ENCODE assay signal across 9 mouse cellular contexts in the genomic region with DNA sequence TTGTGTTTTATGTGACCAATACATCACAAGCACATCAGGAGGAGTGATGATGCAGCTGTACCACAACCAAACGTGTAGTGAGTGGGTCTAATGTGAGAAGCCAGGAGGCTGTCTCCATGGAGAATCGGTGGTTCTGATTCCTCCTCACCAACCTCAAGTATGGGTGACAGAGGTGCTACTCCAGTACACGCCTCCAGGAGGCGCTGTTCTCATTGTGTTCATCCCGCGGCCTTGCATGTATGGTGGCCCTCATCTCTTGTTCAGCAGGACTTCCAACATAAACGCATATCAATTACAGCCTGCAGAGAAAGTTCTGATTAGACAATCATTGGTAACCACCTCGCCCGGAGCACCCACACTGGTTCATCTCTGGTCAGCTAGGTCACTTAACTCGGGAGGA. TPM values are rescaled to one million over a fixed set of nuclear protein-coding genes. Genes with fewer than 3 reads are reported as not detected.
A peak's percentile ranks its signal among the peaks of the same experiment; 100 is the strongest.
DNase-seq lines count a peak whose midpoint lies in the region; ATAC-seq and TF ChIP-seq lines count a peak whose summit lies in the region.
"Had no signal": no experiment of that assay in that cellular context is flagged by ENCODE, and none has a peak within 500 bp of the region (broad histone marks: within the 10 kb centered on the region; RNA-seq: fewer than 3 reads in every experiment).

No protein-coding gene starts in this region.

- no peak overlapping the region for H3K9ac ChIP-seq in midbrain, embryonic 11.5 days (ENCODE audit: low read length)
- H3K9ac ChIP-seq in lung, postnatal 0 days (replicated peaks; ENCODE audit: low read depth) = no peak overlapping the region
- no peak overlapping the region for H3K9ac ChIP-seq in stomach, postnatal 0 days (ENCODE audit: low read length)
- H3K9ac ChIP-seq: heart, embryonic 13.5 days had no signal

- H3K4me2 ChIP-seq in midbrain, embryonic 11.5 days = no peak overlapping the region
- H3K4me2 ChIP-seq in lung, postnatal 0 days (replicated peaks; ENCODE audit: low read depth, low read length) = no peak overlapping the region
- no peak overlapping the region for H3K4me2 ChIP-seq in stomach, postnatal 0 days (replicated peaks; ENCODE audit: low read depth)
- H3K4me2 ChIP-seq: heart, embryonic 13.5 days had no signal

- WGBS in midbrain, embryonic 11.5 days = 68% methylated on average over 10 of the region's 10 CpGs
- 61% methylated on average over 10 of the region's 10 CpGs for WGBS in midbrain, embryonic 10.5 days
- 48% methylated on average over 10 of the region's 10 CpGs for WGBS in lung, postnatal 0 days
- 49% methylated on average over 10 of the region's 10 CpGs for WGBS in stomach, postnatal 0 days

- H3K36me3 ChIP-seq in midbrain, embryonic 11.5 days (ENCODE audit: control insufficient read depth, insufficient read depth, low read length) = no peaks in the 10 kb centered on the region
- H3K36me3 ChIP-seq in midbrain, embryonic 10.5 days = no peaks in the 10 kb centered on the region
- no peaks in the 10 kb centered on the region for H3K36me3 ChIP-seq in lung, postnatal 0 days (ENCODE audit: insufficient read depth, low read length)
- H3K36me3 ChIP-seq in stomach, postnatal 0 days (ENCODE audit: control insufficient read depth, insufficient read depth, low read length) = no peaks in the 10 kb centered on the region
- H3K36me3 ChIP-seq: heart, embryonic 13.5 days had no signal

- H3K4me1 ChIP-seq in midbrain, embryonic 11.5 days (ENCODE audit: control insufficient read depth, insufficient read depth, low read length) = no peaks in the 10 kb centered on the region
- H3K4me1 ChIP-seq in midbrain, embryonic 10.5 days = peaks cover 8% of the 10 kb centered on the region
- 0 out of 2 replicates have a peak, but pooled peaks cover 5% of the 10 kb centered on the region for H3K4me1 ChIP-seq in lung, postnatal 0 days (ENCODE audit: insufficient read depth, low read depth, low read length)
- H3K4me1 ChIP-seq in stomach, postnatal 0 days (replicated peaks; ENCODE audit: control insufficient read depth, insufficient read depth) = no peaks in the 10 kb centered on the region

- no peaks in the 10 kb centered on the region for H3K9me3 ChIP-seq in midbrain, embryonic 11.5 days (ENCODE audit: control insufficient read depth, low read length)
- no peaks in the 10 kb centered on the region for H3K9me3 ChIP-seq in midbrain, embryonic 10.5 days (replicated peaks)
- no peaks in the 10 kb centered on the region for H3K9me3 ChIP-seq in lung, postnatal 0 days (ENCODE audit: low read length)
- H3K9me3 ChIP-seq in stomach, postnatal 0 days (ENCODE audit: control insufficient read depth, low read length) = no peaks in the 10 kb centered on the region
- H3K9me3 ChIP-seq: heart, embryonic 13.5 days had no signal

- peaks cover 2% of the 10 kb centered on the region; the same call in 1 of the 2 replicates for H3K27me3 ChIP-seq in midbrain, embryonic 11.5 days (ENCODE audit: control insufficient read depth, insufficient read depth, low read length)
- peaks cover 21% of the 10 kb centered on the region for H3K27me3 ChIP-seq in midbrain, embryonic 10.5 days (ENCODE audit: low read depth, poor library complexity, severe bottlenecking)
- 0 out of 2 replicates have a peak, but pooled peaks cover 3% of the 10 kb centered on the region for H3K27me3 ChIP-seq in lung, postnatal 0 days (replicated peaks; ENCODE audit: insufficient read depth, low read length)
- no peaks in the 10 kb centered on the region for H3K27me3 ChIP-seq in stomach, postnatal 0 days (ENCODE audit: control insufficient read depth, insufficient read depth, low read length)

- DNase-seq in adrenal gland, adult 18-20 months (ENCODE audit: low spot score in 2 of 2) = peak; percentile 51 to 58
- DNase-seq in adrenal gland, adult 8-10 months = no peak
- DNase-seq in midbrain, embryonic 11.5 days (ENCODE audit: low spot score, missing footprints) = peak; percentile 86
- no peak for DNase-seq in midbrain, embryonic 10.5 days (ENCODE audit: low spot score)
- DNase-seq in gastrocnemius, adult 2 months = peak; percentile 66
- peak; percentile 56 for DNase-seq in lung, postnatal 0 days (ENCODE audit: low spot score)
- DNase-seq in stomach, postnatal 0 days (ENCODE audit: low spot score) = peak; percentile 46

- no peak for TF ChIP-seq EP300 in lung, postnatal 0 days (IDR thresholded peaks at IDR 0.05)
- no peak for TF ChIP-seq EP300 in stomach, postnatal 0 days (optimal IDR thresholded peaks at IDR 0.05)

- no peak for ATAC-seq in midbrain, embryonic 11.5 days (ENCODE audit: low FRiP score)
- no peak for ATAC-seq in lung, postnatal 0 days
- ATAC-seq in stomach, postnatal 0 days (ENCODE audit: low FRiP score, low TSS enrichment) = no peak
- no peak for ATAC-seq in erythroblast, adult 5-6 weeks (replicated peaks; ENCODE audit: low FRiP score, poor library complexity, severe bottlenecking)

- no peak overlapping the region for H3K27ac ChIP-seq in midbrain, embryonic 11.5 days (ENCODE audit: low read depth, low read length)
- no peak overlapping the region for H3K27ac ChIP-seq in midbrain, embryonic 10.5 days (replicated peaks)
- H3K27ac ChIP-seq in gastrocnemius, adult 2 months = no peak overlapping the region
- no peak overlapping the region for H3K27ac ChIP-seq in lung, postnatal 0 days (ENCODE audit: low read length)
- no peak overlapping the region for H3K27ac ChIP-seq in stomach, postnatal 0 days (replicated peaks)
- H3K27ac ChIP-seq: heart, embryonic 13.5 days had no signal

- intact Hi-C loops in gastrocnemius, adult 2 months (cut with DNase I) = loop anchor here (5.0 kb wide), 1 partner anchor 60 kb away; no protein-coding TSS in a partner anchor

- no peak overlapping the region for H3K4me3 ChIP-seq in midbrain, embryonic 11.5 days (ENCODE audit: low read depth, low read length)
- no peak overlapping the region for H3K4me3 ChIP-seq in midbrain, embryonic 10.5 days
- no peak overlapping the region for H3K4me3 ChIP-seq in gastrocnemius, adult 2 months
- H3K4me3 ChIP-seq in lung, postnatal 0 days (ENCODE audit: low read depth, low read length) = no peak overlapping the region
- no peak overlapping the region for H3K4me3 ChIP-seq in stomach, postnatal 0 days (ENCODE audit: low read depth, low read length)
- H3K4me3 ChIP-seq: heart, embryonic 13.5 days had no signal

- TF ChIP-seq CTCF in gastrocnemius, adult 2 months (IDR thresholded peaks at IDR 0.05) = peak; percentile 79
- TF ChIP-seq CTCF in lung, postnatal 0 days (IDR thresholded peaks at IDR 0.05) = peak; percentile 83
- TF ChIP-seq CTCF in stomach, postnatal 0 days (IDR thresholded peaks at IDR 0.05; ENCODE audit: low read depth) = peak; percentile 74

RNA-seq across cellular contexts. Expression of a gene that starts 12.9 kb away (rescaled TPM):
- 100 to 1,000 TPM in 1 of 2 experiments, 10 to 100 TPM in 1; 89.7 to 105 TPM for total RNA-seq in adrenal gland, adult 18-20 months (2021)
- 100 to 1,000 TPM in 2 of 4 experiments, 10 to 100 TPM in 2; 71.5 to 127 (median 93.2) TPM for total RNA-seq in adrenal gland, adult 8-10 months (2022)
- polyA plus RNA-seq in midbrain, embryonic 11.5 days (2014; fragmentation: Nextera tagmentation; extraction: Ambion mirVana) = 49.8 and 60.2 TPM in 2 replicates
- polyA plus RNA-seq in midbrain, embryonic 10.5 days (2016; fragmentation: Nextera tagmentation; extraction: Ambion mirVana) = 41.8 and 46.7 TPM in 2 replicates
- total RNA-seq in gastrocnemius, adult 2 months (2021) = 10 to 100 TPM; 58.9 to 76.8 TPM
- 29.0 and 31.5 TPM in 2 replicates for polyA plus RNA-seq in lung, postnatal 0 days (2015; fragmentation: Nextera tagmentation; extraction: Ambion mirVana)
- polyA plus RNA-seq in stomach, postnatal 0 days (2015; fragmentation: Nextera tagmentation; extraction: Ambion mirVana) = 31.4 and 33.5 TPM in 2 replicates
- total RNA-seq in erythroblast, adult 5-6 weeks (2015; ENCODE audit: low replicate concordance) = 28.6 and 37.6 TPM in 2 replicates
- 27.2 and 33.1 TPM in 2 replicates for total RNA-seq in erythroblast, adult 5-6 weeks (2017; ENCODE audit: low replicate concordance)

RNA-seq across cellular contexts. Expression of a gene that starts 26.0 kb away (rescaled TPM):
- total RNA-seq in adrenal gland, adult 18-20 months (2021) = not detected
- total RNA-seq in adrenal gland, adult 8-10 months (2022) = under 1 TPM in 2 of 4 experiments, not detected in 2; 0.16 to 0.24 TPM
- polyA plus RNA-seq in midbrain, embryonic 11.5 days (2014; fragmentation: Nextera tagmentation; extraction: Ambion mirVana) = not detected in 2 replicates
- polyA plus RNA-seq in midbrain, embryonic 10.5 days (2016; fragmentation: Nextera tagmentation; extraction: Ambion mirVana) = not detected in 2 replicates
- total RNA-seq in gastrocnemius, adult 2 months (2021) = not detected
- polyA plus RNA-seq in lung, postnatal 0 days (2015; fragmentation: Nextera tagmentation; extraction: Ambion mirVana) = not detected in 2 replicates
- not detected in 2 replicates for polyA plus RNA-seq in stomach, postnatal 0 days (2015; fragmentation: Nextera tagmentation; extraction: Ambion mirVana)
- total RNA-seq in erythroblast, adult 5-6 weeks (2015; ENCODE audit: low replicate concordance) = not detected in 2 replicates
- not detected in 2 replicates for total RNA-seq in erythroblast, adult 5-6 weeks (2017; ENCODE audit: low replicate concordance)
- polyA plus RNA-seq: heart, embryonic 13.5 days had no signal

Comparison
In these comparisons a context has a peak if more than half of its experiments do, and no peak if none do; other contexts are left out.
1. DNase-seq: peak in adrenal gland, adult 18-20 months (2 of 2), midbrain, embryonic 11.5 days (single experiment), gastrocnemius, adult 2 months (single experiment), lung, postnatal 0 days (single experiment) and stomach, postnatal 0 days (single experiment); none in adrenal gland, adult 8-10 months (single experiment) and midbrain, embryonic 10.5 days (single experiment).
2. Peak in every context shown above with its lines, with median percentiles within 50 percentile points of each other: CTCF ChIP-seq.